Mouse (Mus musculus) ovary, adult 2 months (tissue): ENCODE measurements around the gene Zfp719. TPM values are rescaled to one million over a fixed set of nuclear protein-coding genes. Genes with fewer than 3 reads are reported as not detected.

Source experiments
- polyA plus RNA-seq: library from polyadenylated mRNA; depleted of rRNA; stranded (reverse); fragments of >200 nt; gene quantifications from 2 replicates; pipeline ENCODE4 v1.2.3, GENCODE M21; 2012; rRNA removed

Gene Zfp719
- 2.7 and 3.1 TPM in 2 replicates for polyA plus RNA-seq

GRCm38 (mm10) chr7:43579440-43580171 lies at the start of gene Zfp719:
Gene Zfp719 (plus strand): TSS chr7:43579610.

GRCm38 (mm10) chr7:43544225-43544977 lies 35.0 kb upstream of the Zfp719 start, which contains the start of gene Cd33:
Gene Cd33 (minus strand): TSS chr7:43544428.

GRCm38 (mm10) chr7:43562006-43562633 lies 17.3 kb upstream of the Zfp719 start, which contains the start of gene Zfp658:
Gene Zfp658 (plus strand): TSS chr7:43562256.

GRCm38 (mm10) chr7:43606896-43607742 lies 27.7 kb downstream of the Zfp719 start, which contains the start of gene Zfp819:
Gene Zfp819 (plus strand): TSS chr7:43607169.

GRCm38 (mm10) chr7:43634500-43634899 lies 55.1 kb downstream of the Zfp719 start, which contains the start of gene Ceacam18:
Gene Ceacam18 (plus strand): TSS chr7:43634707.

Other genes with a start within 250 kb of the Zfp719 start
- gene Siglecf, start 228.3 kb upstream of the Zfp719 start, polyA plus RNA-seq: 0.32 and 0.59 TPM in 2 replicates
- 3.3 and 3.4 TPM in 2 replicates for gene Siglecg, start 171.4 kb upstream of the Zfp719 start, polyA plus RNA-seq
- not detected in 2 replicates for gene Lim2, start 151.9 kb upstream of the Zfp719 start, polyA plus RNA-seq
- gene Nkg7, start 142.5 kb upstream of the Zfp719 start, polyA plus RNA-seq: 3.6 and 4.3 TPM in 2 replicates
- not detected in 2 replicates for gene Cldnd2, start 138.8 kb upstream of the Zfp719 start, polyA plus RNA-seq
- gene Etfb, start 135.5 kb upstream of the Zfp719 start, polyA plus RNA-seq: 66.7 and 91.3 TPM in 2 replicates
- gene Gm45233, start 135.5 kb upstream of the Zfp719 start, polyA plus RNA-seq: 1.4 and 1.9 TPM in 2 replicates
- gene Vsig10l, start 116.5 kb upstream of the Zfp719 start, polyA plus RNA-seq: 11.4 and 11.9 TPM in 2 replicates
- gene Iglon5, start 89.5 kb upstream of the Zfp719 start, polyA plus RNA-seq: 4.7 and 5.2 TPM in 2 replicates
- not detected in 2 replicates for gene 4931406B18Rik, start 73.7 kb upstream of the Zfp719 start, polyA plus RNA-seq
- gene Cd33, start 35.2 kb upstream of the Zfp719 start, polyA plus RNA-seq: 2.1 and 6.2 TPM in 2 replicates
- gene Zfp658, start 17.4 kb upstream of the Zfp719 start, polyA plus RNA-seq: 1.5 and 1.6 TPM in 2 replicates
- gene Zfp819, start 27.6 kb downstream of the Zfp719 start, polyA plus RNA-seq: 0.38 TPM in 1 of 2 replicates, not detected in the other
- gene Ceacam18, start 55.1 kb downstream of the Zfp719 start, polyA plus RNA-seq: not detected in 2 replicates
- gene Siglece, start 80.6 kb downstream of the Zfp719 start, polyA plus RNA-seq: 2.9 and 3.8 TPM in 2 replicates
- gene Ctu1, start 92.4 kb downstream of the Zfp719 start, polyA plus RNA-seq: 32.2 and 40.1 TPM in 2 replicates
- gene Klk14, start 110.8 kb downstream of the Zfp719 start, polyA plus RNA-seq: 0.14 and 0.16 TPM in 2 replicates
- not detected in 2 replicates for gene Klk13, start 133.0 kb downstream of the Zfp719 start, polyA plus RNA-seq
- gene Klk12, start 189.3 kb downstream of the Zfp719 start, polyA plus RNA-seq: not detected in 2 replicates
- gene Klk11, start 195.0 kb downstream of the Zfp719 start, polyA plus RNA-seq: 15.4 and 16.7 TPM in 2 replicates
- 1.3 and 1.4 TPM in 2 replicates for gene Klk10, start 201.4 kb downstream of the Zfp719 start, polyA plus RNA-seq
- gene Klk9, start 212.3 kb downstream of the Zfp719 start, polyA plus RNA-seq: not detected in 2 replicates
- gene Klk8, start 218.0 kb downstream of the Zfp719 start, polyA plus RNA-seq: 1.4 and 4.2 TPM in 2 replicates
- not detected in 2 replicates for gene Klk7, start 231.7 kb downstream of the Zfp719 start, polyA plus RNA-seq
- gene Klk6, start 244.9 kb downstream of the Zfp719 start, polyA plus RNA-seq: not detected in 2 replicates